Mouse (Mus musculus): ENCODE results near the gene Olfr1465. TPM values are rescaled to one million over a fixed set of nuclear protein-coding genes. Genes with fewer than 3 reads are reported as not detected.

The Olfr1465 gene
- not detected in 2 replicates for polyA plus RNA-seq (2015; fragmentation: Nextera tagmentation; extraction: Ambion mirVana)

DNA sequence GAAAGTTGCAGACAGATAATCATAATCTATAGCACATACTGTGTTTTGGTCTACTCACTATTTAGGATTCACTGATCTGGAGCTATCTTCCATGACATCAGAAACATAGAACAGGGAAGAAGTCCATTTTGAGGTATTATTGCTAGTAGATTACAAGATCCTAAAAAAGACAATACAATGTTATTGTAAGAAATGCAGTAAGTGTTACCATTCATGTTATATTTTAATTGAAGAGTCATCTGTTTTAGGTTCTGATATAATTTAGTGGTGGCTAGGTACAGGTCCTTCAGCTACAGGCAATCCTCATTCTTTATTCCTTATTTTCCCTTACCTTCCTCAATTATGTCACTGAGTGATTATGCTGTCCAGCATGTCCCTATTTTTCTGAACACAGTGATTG is at the start of gene Olfr1465:
TSS of gene Olfr1465 (minus strand) at position 101 of the 400 bp plus-strand sequence.
- Histone ChIP-seq H3K27ac (no peak within 1 kb of the TSS), H3K27me3 (no peaks in the 10 kb centered on the region), H3K9ac (no peak within 1 kb of the TSS), H3K36me3 (no peaks in the 10 kb centered on the region), H3K4me2 (no peak within 1 kb of the TSS), H3K4me3 (replicated peaks) (no peak within 1 kb of the TSS), H3K9me3 (replicated peaks) (0 out of 2 replicates have a peak, but pooled peaks cover 4% of the 10 kb centered on the region), H3K4me1 (replicated peaks) (no peaks in the 10 kb centered on the region)
- no peak for ATAC-seq (ENCODE audit: low read depth)
- no peak for DNase-seq

DNA sequence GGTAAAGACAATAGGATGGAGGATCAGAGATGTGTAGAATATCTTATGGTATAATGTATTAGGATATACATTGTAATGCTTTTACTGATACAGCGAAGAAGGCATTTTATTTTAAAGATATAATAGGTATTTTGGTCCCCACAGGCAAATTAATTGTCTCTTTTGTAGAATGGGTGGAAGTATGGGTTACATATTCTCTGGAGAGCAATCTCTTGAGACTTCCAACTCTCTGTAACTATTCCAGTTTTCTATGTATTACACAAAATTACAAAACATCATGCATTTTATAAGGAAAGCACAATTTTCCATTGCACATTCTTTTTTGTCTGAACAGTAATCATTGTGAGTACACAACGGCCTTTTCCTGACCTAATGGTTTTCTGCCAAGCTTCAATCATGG is 46.6 kb upstream of the Olfr1465 start, which contains the start of gene Olfr1467:
TSS of gene Olfr1467 (plus strand) at position 301 of the 400 bp plus-strand sequence.
- no peaks in the 10 kb centered on the region for H3K27me3 ChIP-seq
- no peak for ATAC-seq (ENCODE audit: low read depth)
- no peak for DNase-seq
- no peak within 1 kb of the TSS for H3K4me3 ChIP-seq (replicated peaks)
- 47% methylated on average over 2 of the region's 2 CpGs for WGBS (ENCODE audit: insufficient replicate concordance)
- H3K4me1 ChIP-seq (replicated peaks), result no peaks in the 10 kb centered on the region
- H3K9me3 ChIP-seq (replicated peaks), result peaks cover 5% of the 10 kb centered on the region; the same call in 1 of the 2 replicates
- H3K4me2 ChIP-seq, result no peak within 1 kb of the TSS
- no peak within 1 kb of the TSS for H3K9ac ChIP-seq
- no peaks in the 10 kb centered on the region for H3K36me3 ChIP-seq
- H3K27ac ChIP-seq, result no peak within 1 kb of the TSS

DNA sequence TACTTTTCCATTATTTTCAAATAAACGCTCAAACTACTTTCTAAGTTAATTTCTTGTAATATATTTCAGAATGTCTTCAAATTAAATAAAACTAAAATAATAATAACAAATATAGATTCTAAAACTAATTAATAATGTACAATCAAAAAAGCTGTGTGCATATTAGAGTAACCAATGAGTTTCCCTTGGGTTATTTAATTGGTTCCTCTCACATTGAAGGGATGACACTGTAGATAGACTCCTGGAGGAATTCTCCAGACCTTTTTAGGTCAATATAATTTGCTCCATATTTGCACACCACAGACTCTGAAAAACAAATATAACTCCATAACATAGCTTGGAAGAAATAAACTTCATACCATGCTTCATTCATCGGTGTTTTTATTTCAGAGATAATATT is 23.2 kb upstream of the Olfr1465 start, which contains the start of gene Olfr1466:
TSS of gene Olfr1466 (plus strand) at position 301 of the 400 bp plus-strand sequence.
- 65% methylated on average over 2 of the region's 2 CpGs for whole genome bisulfite sequencing (ENCODE audit: insufficient replicate concordance)
- H3K4me1 ChIP-seq (replicated peaks), result no peaks in the 10 kb centered on the region

More for the DNA sequence above, 23.2 kb upstream of the Olfr1465 start, which contains the start of gene Olfr1466:
- Histone ChIP-seq H3K9me3 (replicated peaks) (0 out of 2 replicates have a peak, but pooled peaks cover 4% of the 10 kb centered on the region), H3K4me2 (no peak within 1 kb of the TSS), H3K36me3 (no peaks in the 10 kb centered on the region), H3K27me3 (no peaks in the 10 kb centered on the region), H3K4me3 (replicated peaks) (no peak within 1 kb of the TSS), H3K27ac (no peak within 1 kb of the TSS), H3K9ac (no peak within 1 kb of the TSS)
- no peak for ATAC-seq (ENCODE audit: low read depth)
- DNase-seq, result no peak

Other genes starting within 250 kb of the Olfr1465 start
- gene Olfr1457, start 217.7 kb downstream of the Olfr1465 start, polyA plus RNA-seq (2015; fragmentation: Nextera tagmentation; extraction: Ambion mirVana), result not detected in 2 replicates
- gene Olfr1458, start 208.8 kb downstream of the Olfr1465 start, polyA plus RNA-seq (2015; fragmentation: Nextera tagmentation; extraction: Ambion mirVana), result not detected in 2 replicates
- gene Olfr1459, start 166.0 kb downstream of the Olfr1465 start, polyA plus RNA-seq (2015; fragmentation: Nextera tagmentation; extraction: Ambion mirVana), result not detected in 2 replicates
- not detected in 2 replicates for gene Olfr1461, start 152.5 kb downstream of the Olfr1465 start, polyA plus RNA-seq (2015; fragmentation: Nextera tagmentation; extraction: Ambion mirVana)
- gene Olfr1462, start 129.8 kb downstream of the Olfr1465 start, polyA plus RNA-seq (2015; fragmentation: Nextera tagmentation; extraction: Ambion mirVana), result not detected in 2 replicates
- gene Olfr1463, start 84.2 kb downstream of the Olfr1465 start, polyA plus RNA-seq (2015; fragmentation: Nextera tagmentation; extraction: Ambion mirVana), result not detected in 2 replicates
- gene Olfr1466, start 23.3 kb upstream of the Olfr1465 start, polyA plus RNA-seq (2015; fragmentation: Nextera tagmentation; extraction: Ambion mirVana), result not detected in 2 replicates
- gene Olfr1467, start 46.7 kb upstream of the Olfr1465 start, polyA plus RNA-seq (2015; fragmentation: Nextera tagmentation; extraction: Ambion mirVana), result not detected in 2 replicates
- not detected in 2 replicates for gene Olfr1469, start 92.3 kb upstream of the Olfr1465 start, polyA plus RNA-seq (2015; fragmentation: Nextera tagmentation; extraction: Ambion mirVana)
- gene Olfr1471, start 127.9 kb upstream of the Olfr1465 start, polyA plus RNA-seq (2015; fragmentation: Nextera tagmentation; extraction: Ambion mirVana), result not detected in 2 replicates
- gene Olfr1472, start 140.5 kb upstream of the Olfr1465 start, polyA plus RNA-seq (2015; fragmentation: Nextera tagmentation; extraction: Ambion mirVana), result not detected in 2 replicates
- not detected in 2 replicates for gene Olfr1474, start 154.0 kb upstream of the Olfr1465 start, polyA plus RNA-seq (2015; fragmentation: Nextera tagmentation; extraction: Ambion mirVana)
- gene Olfr1475, start 164.7 kb upstream of the Olfr1465 start, polyA plus RNA-seq (2015; fragmentation: Nextera tagmentation; extraction: Ambion mirVana), result not detected in 2 replicates
- not detected in 2 replicates for gene Olfr1477, start 185.0 kb upstream of the Olfr1465 start, polyA plus RNA-seq (2015; fragmentation: Nextera tagmentation; extraction: Ambion mirVana)
- not detected in 2 replicates for gene Olfr1480, start 212.4 kb upstream of the Olfr1465 start, polyA plus RNA-seq (2015; fragmentation: Nextera tagmentation; extraction: Ambion mirVana)

All from liver, embryonic 13.5 days (tissue).